Mouse (Mus musculus) forebrain, embryonic 10.5 days (tissue): Measurements from ENCODE around the gene Tedc2. TPM values are rescaled to one million over a fixed set of nuclear protein-coding genes. Genes with fewer than 3 reads are reported as not detected.
A peak's percentile ranks its signal among the peaks of the same experiment; 100 is the strongest.

Source experiments
- DNase-seq: peaks from one replicate; pipeline ENCODE4 v3.0.0-alpha.2; 2017; ENCODE audit warnings: low spot score; ENCODE audit errors: extremely low spot score
- H3K27ac ChIP-seq: fragments of 300-500 bp; sonication (generic); 2 replicates; pipeline ENCODE4 v1.5.1; 2016; ENCODE audit warnings: mild to moderate bottlenecking
- H3K27me3 ChIP-seq: fragments of 300-500 bp; sonication (generic); 2 replicates; pipeline ENCODE4 v1.6.1; 2016; ENCODE audit warnings: mild to moderate bottlenecking; ENCODE audit not compliant: poor library complexity, severe bottlenecking
- H3K36me3 ChIP-seq: fragments of 300-500 bp; sonication (generic); replicated peaks from 2 replicates; pipeline ENCODE4 v1.6.1; 2016; ENCODE audit warnings: mild to moderate bottlenecking, moderate library complexity
- H3K4me1 ChIP-seq: fragments of 300-500 bp; sonication (generic); 2 replicates; pipeline ENCODE4 v1.6.1; 2016
- H3K4me3 ChIP-seq: fragments of 300-500 bp; sonication (generic); 2 replicates; pipeline ENCODE4 v1.5.1; 2016; ENCODE audit warnings: mild to moderate bottlenecking, moderate library complexity
- H3K9me3 ChIP-seq: fragments of 300-500 bp; sonication (generic); 2 replicates; pipeline ENCODE4 v1.6.1; 2016; ENCODE audit warnings: mild to moderate bottlenecking, moderate library complexity
- WGBS: fragments of 180-500 bp; shearing (Covaris S2); methylation state at CpG from one replicate; pipeline ENCODE4 v1.1.7; 2016; 5-methylcytosine and 5-hydroxymethylcytosine counted together
- polyA plus RNA-seq: library from polyadenylated mRNA; unstranded; fragments of >200 nt; fragmentation: Nextera tagmentation; extraction: Ambion mirVana; gene quantifications from 2 replicates; pipeline ENCODE4 v1.2.1, GENCODE M21; 2016

The Tedc2 gene
- polyA plus RNA-seq, 1 experiment from 2014 or later, result 22.1 TPM

- Histone ChIP-seq H3K27me3 (0 out of 2 replicates have a peak, but pooled peaks cover 3% of the 10 kb centered on the region), H3K9me3 (no peaks in the 10 kb centered on the region), H3K27ac (no peak overlapping the region), H3K36me3 (no peaks in the 10 kb centered on the region), H3K4me1 (peaks cover 32% of the 10 kb centered on the region), H3K4me3 (no peak overlapping the region)
- no peak for DNase-seq
- 71% methylated on average over 4 of the region's 4 CpGs for WGBS
These were observed 20.9 kb downstream of the Tedc2 start for GRCm38 (mm10) chr17:24199741-24200140.

- Histone ChIP-seq H3K27ac (no peak overlapping the region), H3K9me3 (no peaks in the 10 kb centered on the region), H3K36me3 (no peaks in the 10 kb centered on the region), H3K4me1 (peaks cover 30% of the 10 kb centered on the region), H3K27me3 (no peaks in the 10 kb centered on the region), H3K4me3 (no peak overlapping the region)
- WGBS, result 86% methylated on average over 4 of the region's 4 CpGs
- no peak for DNase-seq
These were observed 21.4 kb downstream of the Tedc2 start for GRCm38 (mm10) chr17:24199252-24199651.

GRCm38 (mm10) chr17:24197032-24197824 lies 23.4 kb downstream of the Tedc2 start:
- 75% methylated on average over 15 of the region's 15 CpGs for WGBS
- Histone ChIP-seq H3K9me3 (no peaks in the 10 kb centered on the region), H3K27ac (no peak overlapping the region), H3K4me1 (peaks cover 19% of the 10 kb centered on the region), H3K4me3 (no peak overlapping the region), H3K36me3 (no peaks in the 10 kb centered on the region; the same call in 1 of the 2 replicates), H3K27me3 (no peaks in the 10 kb centered on the region)
- no peak for DNase-seq

GRCm38 (mm10) chr17:24195349-24195748 lies 25.3 kb downstream of the Tedc2 start:
- Histone ChIP-seq H3K27me3 (no peaks in the 10 kb centered on the region), H3K27ac (no peak overlapping the region), H3K4me1 (peaks cover 17% of the 10 kb centered on the region), H3K4me3 (no peak overlapping the region), H3K36me3 (no peaks in the 10 kb centered on the region; the same call in 1 of the 2 replicates), H3K9me3 (no peaks in the 10 kb centered on the region)
- 73% methylated on average over 2 of the region's 2 CpGs for WGBS
- no peak for DNase-seq

- 91% methylated on average over 5 of the region's 5 CpGs for WGBS
- Histone ChIP-seq H3K9me3 (no peaks in the 10 kb centered on the region), H3K4me1 (peaks cover 10% of the 10 kb centered on the region; the same call in 1 of the 2 replicates), H3K27me3 (no peaks in the 10 kb centered on the region), H3K27ac (no peak overlapping the region), H3K4me3 (no peak overlapping the region), H3K36me3 (peaks cover 3% of the 10 kb centered on the region)
- DNase-seq, result no peak
These were observed 26.9 kb downstream of the Tedc2 start for GRCm38 (mm10) chr17:24193769-24194168.

GRCm38 (mm10) chr17:24193268-24193667 lies 27.4 kb downstream of the Tedc2 start:
- peaks cover 10% of the 10 kb centered on the region; the same call in 1 of the 2 replicates for H3K4me1 ChIP-seq
- peaks cover 7% of the 10 kb centered on the region for H3K36me3 ChIP-seq
- no peak overlapping the region for H3K4me3 ChIP-seq
- no peaks in the 10 kb centered on the region for H3K9me3 ChIP-seq
- no peak for DNase-seq
- WGBS, result 89% methylated on average over 8 of the region's 8 CpGs
- no peaks in the 10 kb centered on the region for H3K27me3 ChIP-seq
- H3K27ac ChIP-seq, result no peak overlapping the region

- peaks cover 10% of the 10 kb centered on the region; the same call in 1 of the 2 replicates for H3K4me1 ChIP-seq
- WGBS, result 89% methylated on average over 8 of the region's 8 CpGs
These were observed 27.8 kb downstream of the Tedc2 start for GRCm38 (mm10) chr17:24192848-24193247.

GRCm38 (mm10) chr17:24191481-24191880 lies 29.2 kb downstream of the Tedc2 start:
- Histone ChIP-seq H3K27ac (no peak overlapping the region), H3K27me3 (no peaks in the 10 kb centered on the region), H3K4me3 (no peak overlapping the region), H3K36me3 (peaks cover 12% of the 10 kb centered on the region), H3K4me1 (peaks cover 10% of the 10 kb centered on the region; the same call in 1 of the 2 replicates), H3K9me3 (no peaks in the 10 kb centered on the region)
- no peak for DNase-seq
- 77% methylated on average over 4 of the region's 4 CpGs for WGBS

More at GRCm38 (mm10) chr17:24192848-24193247, 27.8 kb downstream of the Tedc2 start:
- Histone ChIP-seq H3K4me3 (no peak overlapping the region), H3K27ac (no peak overlapping the region), H3K36me3 (peaks cover 10% of the 10 kb centered on the region), H3K27me3 (no peaks in the 10 kb centered on the region), H3K9me3 (no peaks in the 10 kb centered on the region)
- DNase-seq, result no peak

GRCm38 (mm10) chr17:24190934-24191333 lies 29.7 kb downstream of the Tedc2 start:
- H3K4me1 ChIP-seq, result peaks cover 10% of the 10 kb centered on the region; the same call in 1 of the 2 replicates
- WGBS, result 90% methylated on average over 2 of the region's 2 CpGs
- no peaks in the 10 kb centered on the region for H3K9me3 ChIP-seq
- H3K27me3 ChIP-seq, result no peaks in the 10 kb centered on the region
- H3K4me3 ChIP-seq, result no peak overlapping the region
- H3K36me3 ChIP-seq, result peaks cover 13% of the 10 kb centered on the region
- no peak overlapping the region for H3K27ac ChIP-seq
- DNase-seq, result no peak

- WGBS, result 77% methylated on average over 3 of the region's 3 CpGs
- Histone ChIP-seq H3K27me3 (no peaks in the 10 kb centered on the region), H3K4me3 (no peak overlapping the region), H3K27ac (no peak overlapping the region), H3K4me1 (peaks cover 7% of the 10 kb centered on the region), H3K36me3 (no peaks in the 10 kb centered on the region), H3K9me3 (no peaks in the 10 kb centered on the region)
- no peak for DNase-seq
These were observed 46.4 kb downstream of the Tedc2 start for GRCm38 (mm10) chr17:24174259-24174658.

- H3K36me3 ChIP-seq, result no peaks in the 10 kb centered on the region
- H3K27me3 ChIP-seq, result no peaks in the 10 kb centered on the region
- H3K4me3 ChIP-seq, result no peak overlapping the region
- H3K27ac ChIP-seq, result no peak overlapping the region
- H3K9me3 ChIP-seq, result no peaks in the 10 kb centered on the region
- DNase-seq, result peak; percentile 43
- peaks cover 9% of the 10 kb centered on the region for H3K4me1 ChIP-seq
- 4% methylated on average over 3 of the region's 3 CpGs for WGBS
These were observed 47.2 kb downstream of the Tedc2 start for GRCm38 (mm10) chr17:24173423-24173822.

- WGBS, result 82% methylated on average over 4 of the region's 4 CpGs
- H3K9me3 ChIP-seq, result no peaks in the 10 kb centered on the region
- no peaks in the 10 kb centered on the region for H3K27me3 ChIP-seq
- peaks cover 13% of the 10 kb centered on the region for H3K36me3 ChIP-seq
- no peak overlapping the region for H3K4me3 ChIP-seq
- peaks cover 21% of the 10 kb centered on the region for H3K4me1 ChIP-seq
- H3K27ac ChIP-seq, result no peak overlapping the region
- no peak for DNase-seq
These were observed 48.9 kb downstream of the Tedc2 start for GRCm38 (mm10) chr17:24171738-24172137.

- H3K4me1 ChIP-seq, result peaks cover 21% of the 10 kb centered on the region
- no peaks in the 10 kb centered on the region for H3K9me3 ChIP-seq
- no peak overlapping the region for H3K27ac ChIP-seq
- no peak for DNase-seq
- H3K27me3 ChIP-seq, result no peaks in the 10 kb centered on the region
- 80% methylated on average over 5 of the region's 5 CpGs for WGBS
- H3K36me3 ChIP-seq, result peaks cover 19% of the 10 kb centered on the region
- H3K4me3 ChIP-seq, result peak overlapping the region; percentile 96; the same call in 1 of the 2 replicates
These were observed 49.9 kb downstream of the Tedc2 start for GRCm38 (mm10) chr17:24170729-24171128.
